Mouse (Mus musculus) CD4-positive naive resting alpha-beta T cell, adult 76 days (primary cell): Measurements from ENCODE around the gene Mamdc2. TPM values are rescaled to one million over a fixed set of nuclear protein-coding genes. Genes with fewer than 3 reads are reported as not detected.

Source experiments
- total RNA-seq: library from RNA; stranded (reverse); gene quantifications from one replicate; pipeline ENCODE4 v1.2.4, GENCODE M21; 2023

The Mamdc2 gene
- not detected for total RNA-seq

DNA sequence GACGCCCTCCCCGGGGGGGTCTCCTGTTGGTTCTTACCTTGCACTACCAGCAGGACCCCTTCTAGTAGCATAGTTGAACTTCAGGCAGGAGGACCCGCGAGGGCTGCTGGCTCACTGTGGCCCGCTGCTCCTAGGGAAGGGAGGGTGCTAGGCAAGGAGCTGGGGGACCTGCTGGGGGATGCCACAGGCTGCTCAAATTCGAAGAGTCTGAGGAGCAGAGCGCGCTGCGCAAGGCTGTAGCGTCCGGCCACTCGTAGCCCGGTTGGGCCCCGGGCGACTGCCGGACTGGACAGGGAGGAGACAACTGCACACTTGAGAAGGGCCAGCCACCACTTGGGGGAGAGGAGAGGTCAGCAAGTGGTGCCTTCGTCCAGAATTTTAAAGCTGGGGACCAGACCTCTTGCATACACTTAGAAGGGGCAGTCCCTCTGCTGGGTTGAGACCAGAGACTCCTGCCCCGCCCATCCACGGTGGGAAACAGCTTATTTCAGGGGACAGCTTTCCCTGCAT lies at the start of gene Mamdc2:
TSS of gene Mamdc2 (minus strand) at position 455 of the 510 bp plus-strand sequence.

GRCm38 (mm10) chr19:23273355-23274053 lies 174.7 kb downstream of the Mamdc2 start, which contains the start of gene Smc5:
Gene Smc5, minus strand, starts transcription at chr19:23273897.

Other genes starting within 250 kb of the Mamdc2 start
- gene Smc5, start 174.5 kb downstream of the Mamdc2 start, total RNA-seq = 85.0 TPM
- gene 1700028P14Rik, start 204.4 kb upstream of the Mamdc2 start, total RNA-seq = not detected
- gene Ptar1, start 239.0 kb upstream of the Mamdc2 start, total RNA-seq = 37.2 TPM